Mouse (Mus musculus) heart, embryonic 16.5 days (tissue): ENCODE results near the gene Arl8b. TPM values are rescaled to one million over a fixed set of nuclear protein-coding genes. Genes with fewer than 3 reads are reported as not detected.
"Not testable (repeated sequence)": the region's sequence is repeated elsewhere in the genome, so short reads cannot be mapped to it uniquely, and the experiment has no call there.

ENCODE experiments used
- ATAC-seq: fragments of 200-750 bp; cut with Nextera tagmentation; replicated peaks from 2 replicates; pipeline ENCODE4 v1.8.0; 2017; ENCODE audit warnings: moderate number of reproducible peaks; ENCODE audit not compliant: insufficient read depth, low FRiP score; ENCODE audit errors: extremely low read depth
- H3K27ac ChIP-seq: fragments of 300-500 bp; sonication (generic); 2 replicates; pipeline ENCODE4 v1.5.1; 2014; ENCODE audit warnings: mild to moderate bottlenecking, low read length, control low read depth, moderate library complexity
- H3K27me3 ChIP-seq: fragments of 300-500 bp; sonication (generic); 2 replicates; pipeline ENCODE4 v1.6.1; 2014; ENCODE audit warnings: low read length, mixed read lengths; ENCODE audit not compliant: control insufficient read depth, insufficient read depth
- H3K36me3 ChIP-seq: fragments of 300-500 bp; sonication (generic); 2 replicates; pipeline ENCODE4 v1.6.1; 2014; ENCODE audit not compliant: control insufficient read depth, insufficient read depth
- H3K4me1 ChIP-seq: fragments of 300-500 bp; sonication (generic); 2 replicates; pipeline ENCODE4 v1.6.1; 2014; ENCODE audit warnings: low read length, mixed read lengths; ENCODE audit not compliant: control insufficient read depth, insufficient read depth
- H3K4me2 ChIP-seq: fragments of 300-500 bp; sonication (generic); 2 replicates; pipeline ENCODE4 v1.6.1; 2014; ENCODE audit warnings: low read depth, mild to moderate bottlenecking, control low read depth, low read length
- H3K4me3 ChIP-seq: fragments of 300-500 bp; sonication (generic); 2 replicates; pipeline ENCODE4 v1.5.1; 2014; ENCODE audit warnings: mild to moderate bottlenecking, control low read depth, low read length
- H3K9ac ChIP-seq: fragments of 300-500 bp; sonication (generic); 2 replicates; pipeline ENCODE4 v1.6.1; 2014; ENCODE audit warnings: low read length, control low read depth
- H3K9me3 ChIP-seq: fragments of 300-500 bp; sonication (generic); replicated peaks from 2 replicates; pipeline ENCODE4 v1.6.1; 2016; ENCODE audit warnings: low read length; ENCODE audit not compliant: control insufficient read depth
- WGBS: fragments of 180-500 bp; shearing (Covaris S2); extraction: QIAGEN DNeasy Blood & Tissue Kit; methylation state at CpG from one replicate; pipeline ENCODE4 v1.1.7; 2014; 5-methylcytosine and 5-hydroxymethylcytosine counted together
- polyA plus RNA-seq: library from polyadenylated mRNA; unstranded; fragments of >200 nt; fragmentation: Nextera tagmentation; extraction: Ambion mirVana; gene quantifications from 2 replicates; pipeline ENCODE4 v1.2.1, GENCODE M21; 2015

Gene Arl8b
- polyA plus RNA-seq, 1 experiment from 2014 or later: 72.5 TPM

DNA sequence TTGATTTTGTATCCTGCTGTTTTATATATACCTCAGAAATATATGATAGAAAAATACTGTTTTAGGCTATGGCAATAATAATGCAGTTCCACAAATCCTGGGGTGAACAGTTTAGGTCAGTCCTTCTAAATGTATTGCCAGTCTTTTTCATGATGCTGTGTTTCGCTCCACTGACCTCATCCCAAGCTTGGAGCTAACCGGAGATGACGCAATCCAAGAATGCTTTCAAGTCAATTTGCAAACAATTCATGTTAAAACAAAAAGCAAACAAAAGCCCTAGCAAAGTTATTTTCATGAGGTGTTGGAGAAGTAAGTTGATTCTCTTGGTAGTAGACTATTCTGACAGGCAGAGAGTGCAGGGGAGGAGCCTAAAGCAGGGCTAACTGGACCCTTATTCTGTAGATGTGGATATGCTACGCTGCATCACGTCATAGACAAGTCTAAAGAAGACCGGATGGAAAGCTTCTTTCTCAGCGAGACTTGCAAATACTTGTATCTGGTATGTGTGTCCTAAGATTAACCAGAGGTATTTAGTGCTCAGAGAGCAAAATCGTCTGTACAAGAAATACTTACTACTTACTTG lies 69.3 kb downstream of the Arl8b start:
- no peak for ATAC-seq
- Histone ChIP-seq H3K9me3 (no peaks in the 10 kb centered on the region), H3K9ac (no peak overlapping the region), H3K4me3 (no peak overlapping the region), H3K4me1 (no peaks in the 10 kb centered on the region), H3K27ac (no peak overlapping the region), H3K27me3 (no peaks in the 10 kb centered on the region), H3K36me3 (peaks cover 55% of the 10 kb centered on the region), H3K4me2 (no peak overlapping the region)
- WGBS: 78% methylated on average over 8 of the region's 8 CpGs

GRCm38 (mm10) chr6:108852986-108853385 lies 70.1 kb downstream of the Arl8b start:
- Histone ChIP-seq H3K9me3 (no peaks in the 10 kb centered on the region), H3K4me1 (no peaks in the 10 kb centered on the region), H3K27ac (no peak overlapping the region), H3K36me3 (peaks cover 52% of the 10 kb centered on the region), H3K4me3 (no peak overlapping the region), H3K9ac (no peak overlapping the region), H3K4me2 (no peak overlapping the region), H3K27me3 (no peaks in the 10 kb centered on the region)
- no peak for ATAC-seq
- 84% methylated on average over 5 of the region's 5 CpGs for WGBS

DNA sequence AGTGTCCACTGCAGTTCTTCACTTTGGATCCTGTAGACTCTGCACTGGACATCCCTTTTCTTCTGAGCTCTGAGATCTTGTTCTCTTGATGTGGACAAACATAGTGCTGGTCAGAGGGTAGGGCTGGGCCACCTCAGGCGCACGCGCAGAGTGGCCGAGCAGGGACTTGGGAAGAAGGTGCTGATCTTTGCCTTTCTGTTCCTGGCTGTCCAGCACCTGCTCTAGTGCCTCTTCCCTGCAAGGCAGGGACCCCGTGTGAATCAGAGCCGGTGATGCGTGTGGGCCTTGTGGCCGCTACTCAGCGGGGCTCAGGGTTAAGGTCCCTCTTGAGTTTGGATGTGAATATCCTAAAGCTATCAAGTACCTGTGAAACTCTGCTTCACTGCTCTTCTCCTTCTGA lies 75.7 kb downstream of the Arl8b start:
- H3K9ac ChIP-seq: no peak overlapping the region
- no peak overlapping the region for H3K4me3 ChIP-seq
- no peak overlapping the region for H3K4me2 ChIP-seq
- no peak for ATAC-seq
- no peaks in the 10 kb centered on the region for H3K27me3 ChIP-seq
- H3K36me3 ChIP-seq: peaks cover 22% of the 10 kb centered on the region
- no peaks in the 10 kb centered on the region for H3K4me1 ChIP-seq
- WGBS: 95% methylated on average over 9 of the region's 9 CpGs
- peaks cover 9% of the 10 kb centered on the region for H3K9me3 ChIP-seq
- H3K27ac ChIP-seq: no peak overlapping the region

DNA sequence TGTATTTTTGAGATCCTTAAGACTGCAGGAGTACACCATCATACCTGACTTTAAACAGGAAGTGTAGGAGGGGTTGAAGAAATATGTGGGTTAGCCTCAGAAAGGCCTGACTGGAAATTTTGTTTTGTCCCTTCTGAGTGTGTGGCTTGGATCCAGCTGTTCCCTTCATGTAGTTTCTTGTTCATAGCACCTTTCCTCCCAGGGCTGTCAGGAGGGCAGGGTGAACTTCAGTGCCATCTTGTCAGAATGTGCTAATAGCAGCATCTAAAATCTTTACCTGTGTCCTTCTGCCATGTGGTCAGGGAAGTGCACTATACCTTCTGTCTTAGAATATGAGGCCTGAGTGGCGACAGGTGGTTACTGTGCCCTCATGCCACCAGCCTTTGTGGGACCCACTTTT lies 78.3 kb downstream of the Arl8b start:
- no peak for ATAC-seq
- Histone ChIP-seq H3K4me3 (no peak overlapping the region), H3K9me3 (peaks cover 9% of the 10 kb centered on the region), H3K36me3 (0 out of 2 replicates have a peak, but pooled peaks cover under 1% of the 10 kb centered on the region), H3K27me3 (no peaks in the 10 kb centered on the region), H3K4me2 (no peak overlapping the region), H3K4me1 (no peaks in the 10 kb centered on the region), H3K27ac (no peak overlapping the region), H3K9ac (no peak overlapping the region)
- WGBS: 86% methylated on average over 1 of the region's 1 CpGs

DNA sequence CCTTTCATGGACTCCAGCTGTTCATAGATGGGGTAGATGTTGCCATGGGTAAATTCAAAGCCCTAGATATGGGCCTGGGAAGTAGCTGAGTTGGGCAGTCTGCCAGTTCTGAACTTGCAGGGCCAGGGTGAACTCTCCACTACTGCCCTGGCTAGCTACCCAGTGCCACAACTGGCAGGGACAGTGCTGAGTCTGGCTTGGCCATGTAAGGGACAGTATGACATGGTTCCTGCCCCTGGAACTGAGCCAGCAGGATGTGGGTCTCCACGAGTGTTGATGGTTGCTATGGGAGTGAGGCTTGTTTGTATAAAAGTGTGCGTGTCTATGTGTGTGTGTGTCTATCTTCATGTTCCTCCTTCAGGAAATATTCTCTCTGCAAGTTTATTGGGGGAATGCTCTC lies 79.6 kb downstream of the Arl8b start:
- peaks cover 9% of the 10 kb centered on the region for H3K9me3 ChIP-seq
- ATAC-seq: 0 out of 2 replicates have a peak, but pooled peaks have one; percentile 14
- H3K27me3 ChIP-seq: no peaks in the 10 kb centered on the region
- H3K36me3 ChIP-seq: no peaks in the 10 kb centered on the region
- 63% methylated on average over 2 of the region's 2 CpGs for WGBS
- H3K4me1 ChIP-seq: no peaks in the 10 kb centered on the region
- no peak overlapping the region for H3K27ac ChIP-seq
- H3K9ac ChIP-seq: no peak overlapping the region
- no peak overlapping the region for H3K4me3 ChIP-seq
- no peak overlapping the region for H3K4me2 ChIP-seq

- 73% methylated on average over 5 of the region's 5 CpGs for WGBS
- no peak for ATAC-seq
- H3K27me3 ChIP-seq: no peaks in the 10 kb centered on the region
Measured at GRCm38 (mm10) chr6:108866317-108866716, 83.4 kb downstream of the Arl8b start.

DNA sequence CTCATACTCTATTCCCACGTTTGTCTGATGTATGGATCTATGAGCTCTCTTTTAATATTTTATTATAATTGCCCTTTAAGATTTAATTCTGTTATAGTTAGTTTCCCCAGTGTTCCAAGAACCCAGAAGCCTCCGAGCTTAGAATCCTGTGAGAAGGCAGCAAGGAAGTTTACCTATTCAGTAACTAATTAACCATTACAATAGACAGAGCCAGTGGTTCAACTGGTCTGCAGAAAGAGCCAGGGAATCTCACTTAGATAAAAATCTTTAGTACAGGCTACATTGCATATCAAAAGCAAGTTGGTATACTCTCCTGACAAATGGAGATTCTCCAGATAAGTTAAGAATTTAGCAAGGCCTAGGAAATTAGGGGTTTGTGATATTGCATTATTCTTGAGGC lies 86.1 kb downstream of the Arl8b start:
- 68% methylated on average over 2 of the region's 2 CpGs for WGBS
- H3K9me3 ChIP-seq, H3K27me3 ChIP-seq, ATAC-seq, H3K4me3 ChIP-seq, H3K4me2 ChIP-seq, H3K9ac ChIP-seq, H3K4me1 ChIP-seq, H3K27ac ChIP-seq, H3K36me3 ChIP-seq: not testable (repeated sequence)

More at GRCm38 (mm10) chr6:108866317-108866716, 83.4 kb downstream of the Arl8b start:
- peaks cover 9% of the 10 kb centered on the region for H3K9me3 ChIP-seq
- no peaks in the 10 kb centered on the region for H3K36me3 ChIP-seq
- no peak overlapping the region for H3K4me2 ChIP-seq
- H3K4me1 ChIP-seq: no peaks in the 10 kb centered on the region
- no peak overlapping the region for H3K27ac ChIP-seq
- no peak overlapping the region for H3K9ac ChIP-seq
- no peak overlapping the region for H3K4me3 ChIP-seq

DNA sequence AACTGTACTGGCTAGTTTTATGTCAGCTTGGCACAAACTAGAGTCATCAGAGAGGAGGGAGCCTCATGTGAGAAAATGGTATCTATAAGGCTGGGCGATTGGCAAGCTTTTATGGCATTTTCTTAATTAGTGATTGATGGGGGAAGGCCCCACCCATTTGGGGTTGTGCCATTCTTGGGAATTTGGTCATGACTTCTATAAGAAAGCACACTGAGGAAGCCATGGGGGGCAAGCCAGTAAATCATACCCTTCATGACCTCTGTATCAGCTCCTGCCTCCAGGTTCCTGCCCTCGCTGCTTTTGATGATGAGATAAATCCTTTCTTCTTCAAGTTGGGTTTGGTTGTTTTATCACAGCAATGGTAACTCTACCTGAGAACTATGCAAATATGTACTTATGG lies 87.5 kb downstream of the Arl8b start:
- WGBS: 69% methylated on average over 2 of the region's 2 CpGs

DNA sequence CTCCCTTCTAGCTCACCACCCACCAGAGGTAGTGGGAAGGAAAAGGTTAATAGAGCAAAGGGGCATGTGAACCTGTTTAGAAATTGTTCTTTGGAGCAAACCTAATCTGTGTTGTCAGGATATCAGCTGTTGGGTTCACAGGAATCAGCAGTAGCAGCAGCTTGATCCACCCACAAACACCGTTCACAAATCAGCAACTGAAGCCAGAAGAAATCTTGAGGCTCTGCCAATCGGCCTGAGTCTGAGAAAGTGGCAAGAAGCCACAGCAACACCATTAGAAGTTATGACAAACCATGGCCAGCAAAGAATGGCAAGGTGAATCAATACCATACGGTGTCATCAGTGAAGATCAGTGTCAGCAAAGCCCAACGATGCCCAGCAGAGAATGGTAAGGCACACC lies 88.4 kb downstream of the Arl8b start:
- Histone ChIP-seq H3K4me2 (no peak overlapping the region), H3K9me3 (no peaks in the 10 kb centered on the region), H3K4me3 (no peak overlapping the region), H3K27me3 (no peaks in the 10 kb centered on the region), H3K27ac (no peak overlapping the region), H3K9ac (no peak overlapping the region), H3K36me3 (no peaks in the 10 kb centered on the region), H3K4me1 (no peaks in the 10 kb centered on the region)
- 74% methylated on average over 4 of the region's 4 CpGs for WGBS
- no peak for ATAC-seq

More for the DNA sequence above, 87.5 kb downstream of the Arl8b start:
- no peak overlapping the region for H3K4me3 ChIP-seq
- no peaks in the 10 kb centered on the region for H3K27me3 ChIP-seq
- no peaks in the 10 kb centered on the region for H3K9me3 ChIP-seq
- no peak overlapping the region for H3K4me2 ChIP-seq
- no peaks in the 10 kb centered on the region for H3K36me3 ChIP-seq
- no peak overlapping the region for H3K27ac ChIP-seq
- no peak overlapping the region for H3K9ac ChIP-seq
- ATAC-seq: no peak
- no peaks in the 10 kb centered on the region for H3K4me1 ChIP-seq
